Mouse (Mus musculus) lung, adult 2 months (tissue): ENCODE results near the gene Arl3. TPM values are rescaled to one million over a fixed set of nuclear protein-coding genes. Genes with fewer than 3 reads are reported as not detected.

Experiments
- DNase-seq: peaks from one replicate; pipeline ENCODE4 v3.0.0; 2022
- H3K4me1 ChIP-seq: fragments of 200-500 bp; 2 replicates; pipeline ENCODE4 v1.6.1; 2011; ENCODE audit warnings: low read length; ENCODE audit not compliant: control insufficient read depth, insufficient read depth
- H3K4me3 ChIP-seq: fragments of 200-500 bp; replicated peaks from 2 replicates; pipeline ENCODE3; 2011; ENCODE audit warnings: low read depth, mild to moderate bottlenecking, control low read depth, low read length; ENCODE audit errors: extremely low read depth
- CTCF ChIP-seq: fragments of 200-500 bp; IDR thresholded peaks from 2 replicates; pipeline ENCODE4 v1.5.1; 2011; ENCODE audit warnings: mild to moderate bottlenecking, low read length, control low read depth; ENCODE audit not compliant: insufficient read depth
- POLR2A ChIP-seq: fragments of 200-500 bp; IDR thresholded peaks from 2 replicates; pipeline ENCODE4 v1.6.1; 2011; ENCODE audit warnings: low read depth, mild to moderate bottlenecking, control low read depth, low read length, borderline replicate concordance; ENCODE audit errors: extremely low read depth
- WGBS: fragments of 180-500 bp; shearing (Covaris S2); methylation state at CpG from one replicate; pipeline ENCODE4 v1.1.7; 2018; 5-methylcytosine and 5-hydroxymethylcytosine counted together
- polyA plus RNA-seq: library from polyadenylated mRNA; depleted of rRNA; stranded (reverse); fragments of >200 nt; gene quantifications from 2 replicates; pipeline ENCODE4 v1.2.3, GENCODE M21; 2012

The Arl3 gene
- polyA plus RNA-seq, 1 experiment = 27.1 TPM

GRCm38 (mm10) chr19:46563603-46564002 lies 9.4 kb downstream of the Arl3 start:
- TF ChIP-seq POLR2A = no peak
- no peak for TF ChIP-seq CTCF
- no peak overlapping the region for H3K4me3 ChIP-seq
- no peak for DNase-seq
- no peaks in the 10 kb centered on the region for H3K4me1 ChIP-seq
- WGBS = 82% methylated on average over 4 of the region's 4 CpGs

- no peak for DNase-seq
- no peaks in the 10 kb centered on the region for H3K4me1 ChIP-seq
- TF ChIP-seq CTCF = no peak
- no peak for TF ChIP-seq POLR2A
- 83% methylated on average over 14 of the region's 14 CpGs for WGBS
- no peak overlapping the region for H3K4me3 ChIP-seq
Observed at GRCm38 (mm10) chr19:46562581-46563515, 10.2 kb downstream of the Arl3 start.

DNA sequence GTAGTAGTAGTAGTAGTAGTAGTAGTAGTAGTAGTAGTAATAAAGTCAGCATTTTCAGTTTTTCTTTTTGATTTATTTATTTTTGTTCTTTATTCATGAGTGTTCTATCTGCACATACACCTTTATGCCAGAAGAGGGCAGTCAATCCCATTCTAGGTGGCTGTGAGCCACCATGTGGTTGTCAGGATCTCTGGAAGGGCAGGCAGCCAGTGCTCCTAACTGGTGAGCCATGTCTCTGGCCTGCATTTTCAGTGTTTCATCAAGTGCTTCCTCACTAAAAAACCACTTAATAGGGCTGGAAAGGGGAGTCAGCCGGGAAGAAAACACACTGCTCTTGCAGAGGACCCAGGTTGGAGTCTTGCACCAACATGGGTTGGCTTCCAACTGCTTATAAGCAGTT lies 10.9 kb downstream of the Arl3 start:
- peak; percentile 49 for DNase-seq
- 27% methylated on average over 1 of the region's 1 CpGs for WGBS
- no peak for TF ChIP-seq POLR2A
- TF ChIP-seq CTCF = peak; percentile 78
- Histone ChIP-seq H3K4me1 (no peaks in the 10 kb centered on the region), H3K4me3 (no peak overlapping the region)

DNA sequence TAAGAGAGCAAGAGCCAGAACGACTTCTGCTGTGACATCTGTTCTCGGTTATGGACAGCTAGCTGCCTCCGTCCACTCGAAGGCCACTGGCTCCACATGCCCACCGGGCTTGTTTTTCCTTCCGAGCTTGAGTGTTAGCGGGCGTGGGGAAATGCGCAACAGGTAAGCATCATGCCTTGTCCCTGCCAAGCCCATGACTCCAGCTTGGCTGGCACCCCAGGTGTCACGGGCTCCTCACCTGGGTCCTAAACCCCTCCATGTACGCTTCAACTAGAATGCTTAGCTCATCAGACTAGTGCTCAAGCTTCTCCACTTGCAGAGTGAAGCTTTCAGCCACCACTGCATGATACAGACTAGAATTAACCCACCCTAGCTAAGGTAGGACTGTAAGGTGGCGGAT lies 14.4 kb downstream of the Arl3 start:
- no peak for TF ChIP-seq POLR2A
- no peak for TF ChIP-seq CTCF
- WGBS = 69% methylated on average over 12 of the region's 12 CpGs
- Histone ChIP-seq H3K4me1 (no peaks in the 10 kb centered on the region), H3K4me3 (no peak overlapping the region)
- DNase-seq = peak; percentile 42

DNA sequence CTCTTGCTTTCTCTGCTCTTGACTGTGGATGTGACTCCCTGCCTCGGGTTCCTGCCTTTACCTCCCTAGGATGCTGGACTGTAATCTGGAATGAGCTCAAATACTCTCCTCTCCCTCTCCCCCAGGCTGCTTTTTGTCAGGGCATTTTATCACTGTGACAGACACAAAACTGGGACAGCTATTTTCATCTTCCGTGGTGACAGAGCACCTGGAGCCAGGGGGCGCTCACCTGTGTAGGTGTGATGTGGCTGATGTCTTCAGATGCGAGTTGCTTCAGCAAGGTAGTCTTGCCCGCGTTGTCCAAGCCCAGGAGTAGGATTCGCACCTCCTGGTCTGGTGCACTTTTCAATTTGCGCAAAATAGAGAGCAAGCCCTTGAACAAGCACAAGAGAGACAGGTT lies 15.0 kb downstream of the Arl3 start:
- DNase-seq = no peak
- WGBS = 81% methylated on average over 8 of the region's 8 CpGs
- TF ChIP-seq CTCF = no peak
- no peak for TF ChIP-seq POLR2A
- Histone ChIP-seq H3K4me3 (no peak overlapping the region), H3K4me1 (no peaks in the 10 kb centered on the region)

- Histone ChIP-seq H3K4me1 (no peaks in the 10 kb centered on the region), H3K4me3 (no peak overlapping the region)
- no peak for TF ChIP-seq CTCF
- no peak for TF ChIP-seq POLR2A
- DNase-seq = no peak
- WGBS = 38% methylated on average over 11 of the region's 11 CpGs
Observed at GRCm38 (mm10) chr19:46553541-46553955, 19.4 kb downstream of the Arl3 start.

DNA sequence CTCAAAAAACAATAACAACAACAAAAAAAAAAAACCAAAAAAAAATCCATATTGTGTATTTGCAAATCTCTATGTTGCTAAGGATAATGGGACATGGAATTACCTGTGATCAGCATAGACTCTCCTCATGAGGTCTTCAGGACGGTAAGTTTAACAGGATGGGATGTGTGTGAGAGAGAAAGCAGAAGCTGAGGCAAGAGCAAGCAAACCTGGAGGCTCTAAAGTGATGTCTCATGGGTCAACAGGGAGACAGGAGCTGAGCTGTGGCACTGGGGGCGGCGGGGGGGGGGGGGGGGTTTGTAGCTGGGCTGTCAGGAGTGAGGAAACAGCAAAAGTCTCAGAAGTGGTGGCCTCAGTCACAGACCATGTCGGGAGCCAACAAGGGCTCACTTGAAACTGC lies 20.5 kb downstream of the Arl3 start:
- WGBS = 68% methylated on average over 4 of the region's 4 CpGs
- DNase-seq = no peak
- Histone ChIP-seq H3K4me3 (no peak overlapping the region), H3K4me1 (peaks cover 5% of the 10 kb centered on the region; the same call in 1 of the 2 replicates)
- no peak for TF ChIP-seq CTCF
- no peak for TF ChIP-seq POLR2A

- 93% methylated on average over 4 of the region's 4 CpGs for WGBS
- TF ChIP-seq CTCF (no peak), POLR2A (no peak)
- DNase-seq = no peak
- no peak overlapping the region for H3K4me3 ChIP-seq
- peaks cover 8% of the 10 kb centered on the region; the same call in 1 of the 2 replicates for H3K4me1 ChIP-seq
Observed at GRCm38 (mm10) chr19:46550385-46550784, 22.6 kb downstream of the Arl3 start.

DNA sequence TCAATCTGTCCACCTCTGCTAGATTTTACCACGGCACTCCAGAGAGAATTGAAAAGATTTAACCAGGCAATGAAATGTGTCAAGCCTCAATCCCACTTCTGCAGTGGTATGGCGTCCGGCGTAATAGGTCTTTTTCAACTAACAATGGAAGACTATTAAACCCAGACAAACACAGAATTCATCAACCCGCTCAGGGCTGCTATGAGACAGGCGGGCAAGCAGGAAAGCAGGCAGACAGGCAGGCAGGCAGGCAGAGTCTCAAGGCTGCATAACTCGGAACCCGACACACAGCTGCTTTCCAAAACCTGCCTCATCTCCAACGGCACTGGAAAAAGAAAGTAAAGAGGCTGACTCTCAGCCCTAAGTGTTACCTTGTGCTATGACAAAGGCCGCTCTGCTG lies 24.9 kb downstream of the Arl3 start:
- no peak for DNase-seq
- WGBS = 58% methylated on average over 10 of the region's 10 CpGs
- TF ChIP-seq CTCF = no peak
- no peak for TF ChIP-seq POLR2A
- Histone ChIP-seq H3K4me1 (peaks cover 8% of the 10 kb centered on the region; the same call in 1 of the 2 replicates), H3K4me3 (no peak overlapping the region)

GRCm38 (mm10) chr19:46547565-46547964 lies 25.4 kb downstream of the Arl3 start:
- TF ChIP-seq POLR2A = no peak
- no peak for TF ChIP-seq CTCF
- no peak overlapping the region for H3K4me3 ChIP-seq
- H3K4me1 ChIP-seq = peaks cover 8% of the 10 kb centered on the region; the same call in 1 of the 2 replicates
- DNase-seq = no peak
- WGBS = 52% methylated on average over 6 of the region's 6 CpGs
